Mouse (Mus musculus) layer of hippocampus, adult 6 months (tissue): ENCODE measurements around the gene Iapp. TPM values are rescaled to one million over a fixed set of nuclear protein-coding genes. Genes with fewer than 3 reads are reported as not detected.

Source experiments
- long read RNA-seq, 2 experiments: library from polyadenylated mRNA; unstranded; transcript quantifications; one replicate each; pipeline ENCODE4 v2.0.0; 2019 to 2020
- polyA plus RNA-seq: library from polyadenylated mRNA; unstranded; fragments of <200 nt; fragmentation: Nextera tagmentation; gene quantifications from 2 replicates; pipeline ENCODE4 v1.2.3, GENCODE M21; 2021

Gene Iapp
- not detected in 2 replicates for polyA plus RNA-seq
- long read RNA-seq, experiment 1, result 0 reads
- long read RNA-seq, experiment 2, result 0 reads

GRCm38 (mm10) chr6:142298098-142298497, at the start of gene Iapp:
TSS of gene Iapp (plus strand) at chr6:142298423.

GRCm38 (mm10) chr6:142322881-142323280, 24.7 kb downstream of the Iapp start, which contains the start of gene Slco1a5:
TSS of gene Slco1a5 (minus strand) at chr6:142322981.

DNA sequence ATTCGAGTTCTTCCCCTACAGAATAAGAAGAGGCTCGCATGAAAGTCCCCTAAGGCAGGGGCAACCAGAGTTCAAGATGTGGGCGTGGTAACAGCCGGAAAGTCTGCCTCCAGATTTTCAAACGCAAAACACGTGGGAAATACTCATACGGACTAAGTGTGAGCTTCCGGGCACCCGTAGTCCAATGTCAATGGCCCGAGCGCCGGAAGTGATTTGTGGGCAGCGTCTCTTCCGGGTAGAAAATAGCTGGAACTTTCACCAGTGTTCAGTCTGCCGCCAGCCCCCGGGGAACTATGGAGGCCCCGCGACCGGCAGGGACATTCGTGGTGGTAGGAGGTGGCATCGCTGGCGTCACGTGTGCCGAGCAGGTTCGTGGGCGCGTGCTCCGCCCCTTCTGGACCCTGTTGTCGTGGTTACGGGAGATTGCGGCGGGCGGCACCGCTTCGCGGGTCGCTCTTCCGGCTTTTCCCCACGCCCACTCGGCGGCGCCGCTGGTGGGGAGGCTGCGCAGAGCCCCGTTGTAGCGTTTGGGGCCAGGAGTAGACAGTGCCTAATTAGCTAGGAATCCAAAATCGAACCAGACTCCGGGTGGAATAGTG, 47.3 kb downstream of the Iapp start, which contains the start of gene Pyroxd1:
Pyroxd1 (plus strand) TSS at position 215 of the 599 bp plus-strand sequence.

Other genes starting within 250 kb of the Iapp start
- not detected in 2 replicates for gene Slco1a6, start 89.9 kb upstream of the Iapp start, polyA plus RNA-seq
- gene Slco1a5, start 24.6 kb downstream of the Iapp start, polyA plus RNA-seq, result 0.05 and 0.97 TPM in 2 replicates
- gene Pyroxd1, start 47.2 kb downstream of the Iapp start, polyA plus RNA-seq, result 8.0 and 8.6 TPM in 2 replicates
- 14.7 and 16.2 TPM in 2 replicates for gene Recql, start 88.7 kb downstream of the Iapp start, polyA plus RNA-seq
- 59.6 and 108 TPM in 2 replicates for gene Golt1b, start 88.8 kb downstream of the Iapp start, polyA plus RNA-seq
- 0.28 TPM in 1 of 2 replicates, not detected in the other for gene Spx, start 115.0 kb downstream of the Iapp start, polyA plus RNA-seq
- gene Gys2, start 174.7 kb downstream of the Iapp start, polyA plus RNA-seq, result 0.50 TPM in 1 of 2 replicates, not detected in the other
- gene Ldhb, start 209.5 kb downstream of the Iapp start, polyA plus RNA-seq, result 1,317 and 1,506 TPM in 2 replicates